Mouse (Mus musculus): ENCODE results near the gene Slc4a3. TPM values are rescaled to one million over a fixed set of nuclear protein-coding genes. Genes with fewer than 3 reads are reported as not detected.

The Slc4a3 gene
- polyA plus RNA-seq, 1 experiment from 2014 or later: 26.3 TPM

GRCm38 (mm10) chr1:75587738-75588719 is 42.0 kb downstream of the Slc4a3 start:
- no peaks in the 10 kb centered on the region for H3K36me3 ChIP-seq
- 0 out of 2 replicates have a peak overlapping the region, but pooled peaks have one; percentile 18 for H3K27ac ChIP-seq (replicated peaks)
- no peak overlapping the region for H3K4me2 ChIP-seq (replicated peaks)
- no peak overlapping the region for H3K9ac ChIP-seq
- 60% methylated on average over 12 of the region's 12 CpGs for WGBS
- H3K4me1 ChIP-seq: peaks cover 24% of the 10 kb centered on the region
- ATAC-seq (ENCODE audit: insufficient number of reproducible peaks, low FRiP score, low TSS enrichment, low read depth): no peak
- no peaks in the 10 kb centered on the region for H3K27me3 ChIP-seq
- no peaks in the 10 kb centered on the region for H3K9me3 ChIP-seq (replicated peaks)
- no peak overlapping the region for H3K4me3 ChIP-seq (replicated peaks)

- H3K27me3 ChIP-seq: no peaks in the 10 kb centered on the region
- H3K4me3 ChIP-seq (replicated peaks): no peak overlapping the region
- H3K9me3 ChIP-seq (replicated peaks): no peaks in the 10 kb centered on the region
- no peaks in the 10 kb centered on the region for H3K36me3 ChIP-seq
- H3K27ac ChIP-seq (replicated peaks): 0 out of 2 replicates have a peak overlapping the region, but pooled peaks have one; percentile 25
- H3K4me1 ChIP-seq: peaks cover 24% of the 10 kb centered on the region
- WGBS: 6% methylated on average over 7 of the region's 7 CpGs
- 0 out of 2 replicates have a peak, but pooled peaks have one; percentile 45 for ATAC-seq (ENCODE audit: insufficient number of reproducible peaks, low FRiP score, low TSS enrichment, low read depth)
- H3K4me2 ChIP-seq (replicated peaks): no peak overlapping the region
- no peak overlapping the region for H3K9ac ChIP-seq
Measured at GRCm38 (mm10) chr1:75588874-75589273, 42.8 kb downstream of the Slc4a3 start.

DNA sequence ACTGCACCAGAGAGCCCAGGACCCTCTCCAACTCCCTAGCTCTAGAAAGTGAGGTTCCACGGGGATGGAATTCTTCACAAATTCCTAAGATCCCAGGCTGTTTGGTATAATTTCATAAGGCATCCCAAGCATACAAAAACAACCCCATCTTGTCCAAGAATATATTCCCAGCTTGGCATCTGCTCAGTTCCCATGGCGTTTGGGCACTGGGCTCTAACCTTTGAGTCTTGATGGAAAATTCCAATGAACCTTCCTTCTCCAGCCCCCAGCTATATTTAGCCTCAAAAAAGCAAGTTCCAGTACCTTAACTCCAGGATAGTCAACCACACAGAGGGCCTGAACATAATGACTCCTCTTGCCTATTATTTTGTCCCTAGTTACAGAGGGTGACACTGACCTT is 43.9 kb downstream of the Slc4a3 start:
- H3K9ac ChIP-seq: no peak overlapping the region
- no peaks in the 10 kb centered on the region for H3K9me3 ChIP-seq (replicated peaks)
- H3K4me2 ChIP-seq (replicated peaks): no peak overlapping the region
- peaks cover 24% of the 10 kb centered on the region for H3K4me1 ChIP-seq
- no peak for ATAC-seq (ENCODE audit: insufficient number of reproducible peaks, low FRiP score, low TSS enrichment, low read depth)
- no peak overlapping the region for H3K4me3 ChIP-seq (replicated peaks)
- H3K27ac ChIP-seq (replicated peaks): no peak overlapping the region
- H3K36me3 ChIP-seq: no peaks in the 10 kb centered on the region
- WGBS: 58% methylated on average over 2 of the region's 2 CpGs
- no peaks in the 10 kb centered on the region for H3K27me3 ChIP-seq

DNA sequence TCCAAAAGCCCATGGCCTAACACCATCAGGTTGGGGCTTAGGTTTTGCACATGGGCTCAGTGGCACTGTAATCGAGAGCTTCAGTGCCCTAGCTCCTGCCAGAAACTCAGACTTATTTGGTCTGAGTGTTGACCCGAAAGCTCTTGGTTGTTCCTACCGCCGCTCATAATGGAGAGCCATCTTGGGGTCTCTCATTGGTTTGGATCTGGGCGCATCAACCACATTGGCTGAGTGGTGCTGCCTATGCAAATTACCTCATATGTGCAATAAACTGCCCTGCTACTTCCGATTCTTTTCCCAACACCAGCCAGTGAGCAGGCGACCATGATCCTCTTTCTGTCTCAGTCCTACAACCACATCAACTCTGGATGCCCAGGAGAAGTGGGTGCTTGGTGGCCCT is 47.9 kb downstream of the Slc4a3 start:
- WGBS: 91% methylated on average over 7 of the region's 7 CpGs
- H3K9ac ChIP-seq: no peak overlapping the region

GRCm38 (mm10) chr1:75594836-75595235 is 48.8 kb downstream of the Slc4a3 start:
- H3K9me3 ChIP-seq (replicated peaks): no peaks in the 10 kb centered on the region
- 39% methylated on average over 9 of the region's 9 CpGs for WGBS
- no peak overlapping the region for H3K4me3 ChIP-seq (replicated peaks)
- no peak for ATAC-seq (ENCODE audit: insufficient number of reproducible peaks, low FRiP score, low TSS enrichment, low read depth)
- peaks cover 2% of the 10 kb centered on the region; the same call in 1 of the 2 replicates for H3K4me1 ChIP-seq
- no peak overlapping the region for H3K9ac ChIP-seq
- H3K27me3 ChIP-seq: no peaks in the 10 kb centered on the region
- H3K4me2 ChIP-seq (replicated peaks): no peak overlapping the region
- no peak overlapping the region for H3K27ac ChIP-seq (replicated peaks)
- H3K36me3 ChIP-seq: no peaks in the 10 kb centered on the region

More for the DNA sequence above, 47.9 kb downstream of the Slc4a3 start:
- H3K36me3 ChIP-seq: no peaks in the 10 kb centered on the region
- H3K4me3 ChIP-seq (replicated peaks): no peak overlapping the region
- H3K4me2 ChIP-seq (replicated peaks): no peak overlapping the region
- peaks cover 11% of the 10 kb centered on the region for H3K4me1 ChIP-seq
- no peak for ATAC-seq (ENCODE audit: insufficient number of reproducible peaks, low FRiP score, low TSS enrichment, low read depth)
- no peaks in the 10 kb centered on the region for H3K27me3 ChIP-seq
- H3K9me3 ChIP-seq (replicated peaks): no peaks in the 10 kb centered on the region
- no peak overlapping the region for H3K27ac ChIP-seq (replicated peaks)

- Histone ChIP-seq H3K27me3 (no peaks in the 10 kb centered on the region), H3K4me1 (no peaks in the 10 kb centered on the region), H3K27ac (replicated peaks) (no peak overlapping the region), H3K36me3 (no peaks in the 10 kb centered on the region), H3K4me2 (replicated peaks) (no peak overlapping the region), H3K9me3 (replicated peaks) (no peaks in the 10 kb centered on the region), H3K9ac (no peak overlapping the region), H3K4me3 (replicated peaks) (no peak overlapping the region)
- 82% methylated on average over 3 of the region's 3 CpGs for WGBS
- 0 out of 2 replicates have a peak, but pooled peaks have one; percentile 25 for ATAC-seq (ENCODE audit: insufficient number of reproducible peaks, low FRiP score, low TSS enrichment, low read depth)
Measured at GRCm38 (mm10) chr1:75595930-75596329, 49.9 kb downstream of the Slc4a3 start.

GRCm38 (mm10) chr1:75596906-75597305 is 50.8 kb downstream of the Slc4a3 start:
- ATAC-seq (ENCODE audit: insufficient number of reproducible peaks, low FRiP score, low TSS enrichment, low read depth): peak; percentile 44; the same call in 1 of the 2 replicates
- 91% methylated on average over 2 of the region's 2 CpGs for WGBS
- no peaks in the 10 kb centered on the region for H3K9me3 ChIP-seq (replicated peaks)
- no peaks in the 10 kb centered on the region for H3K4me1 ChIP-seq
- no peak overlapping the region for H3K4me3 ChIP-seq (replicated peaks)
- no peaks in the 10 kb centered on the region for H3K36me3 ChIP-seq
- H3K27me3 ChIP-seq: no peaks in the 10 kb centered on the region
- H3K9ac ChIP-seq: no peak overlapping the region
- H3K27ac ChIP-seq (replicated peaks): no peak overlapping the region
- H3K4me2 ChIP-seq (replicated peaks): no peak overlapping the region

GRCm38 (mm10) chr1:75597622-75598021 is 51.6 kb downstream of the Slc4a3 start:
- no peak overlapping the region for H3K27ac ChIP-seq (replicated peaks)
- ATAC-seq (ENCODE audit: insufficient number of reproducible peaks, low FRiP score, low TSS enrichment, low read depth): no peak
- H3K4me1 ChIP-seq: no peaks in the 10 kb centered on the region
- H3K36me3 ChIP-seq: no peaks in the 10 kb centered on the region
- no peak overlapping the region for H3K4me2 ChIP-seq (replicated peaks)
- H3K27me3 ChIP-seq: no peaks in the 10 kb centered on the region
- H3K4me3 ChIP-seq (replicated peaks): no peak overlapping the region
- no peak overlapping the region for H3K9ac ChIP-seq
- H3K9me3 ChIP-seq (replicated peaks): no peaks in the 10 kb centered on the region

- Histone ChIP-seq H3K4me2 (replicated peaks) (no peak overlapping the region), H3K27ac (replicated peaks) (no peak overlapping the region), H3K9ac (no peak overlapping the region), H3K27me3 (no peaks in the 10 kb centered on the region), H3K4me3 (replicated peaks) (no peak overlapping the region), H3K9me3 (replicated peaks) (no peaks in the 10 kb centered on the region), H3K36me3 (no peaks in the 10 kb centered on the region), H3K4me1 (no peaks in the 10 kb centered on the region)
- 20% methylated on average over 12 of the region's 12 CpGs for WGBS
- ATAC-seq (ENCODE audit: insufficient number of reproducible peaks, low FRiP score, low TSS enrichment, low read depth): no peak
Measured at GRCm38 (mm10) chr1:75601738-75602137, 55.7 kb downstream of the Slc4a3 start.

- Histone ChIP-seq H3K4me3 (replicated peaks) (no peak overlapping the region), H3K27ac (replicated peaks) (no peak overlapping the region), H3K36me3 (no peaks in the 10 kb centered on the region), H3K4me2 (replicated peaks) (no peak overlapping the region), H3K4me1 (no peaks in the 10 kb centered on the region), H3K9ac (no peak overlapping the region), H3K9me3 (replicated peaks) (no peaks in the 10 kb centered on the region), H3K27me3 (no peaks in the 10 kb centered on the region)
- 90% methylated on average over 7 of the region's 7 CpGs for WGBS
- no peak for ATAC-seq (ENCODE audit: insufficient number of reproducible peaks, low FRiP score, low TSS enrichment, low read depth)
Measured at GRCm38 (mm10) chr1:75603584-75603983, 57.5 kb downstream of the Slc4a3 start.

GRCm38 (mm10) chr1:75608225-75608624 is 62.2 kb downstream of the Slc4a3 start:
- Histone ChIP-seq H3K27ac (replicated peaks) (no peak overlapping the region), H3K27me3 (no peaks in the 10 kb centered on the region)
- 83% methylated on average over 7 of the region's 7 CpGs for WGBS

More at GRCm38 (mm10) chr1:75608225-75608624, 62.2 kb downstream of the Slc4a3 start:
- no peak for ATAC-seq (ENCODE audit: insufficient number of reproducible peaks, low FRiP score, low TSS enrichment, low read depth)
- peaks cover 21% of the 10 kb centered on the region for H3K4me1 ChIP-seq
- no peaks in the 10 kb centered on the region for H3K36me3 ChIP-seq
- H3K9ac ChIP-seq: no peak overlapping the region
- H3K9me3 ChIP-seq (replicated peaks): no peaks in the 10 kb centered on the region
- no peak overlapping the region for H3K4me2 ChIP-seq (replicated peaks)
- no peak overlapping the region for H3K4me3 ChIP-seq (replicated peaks)
